Comparison of ENCODE assay signal across 14 mouse cellular contexts in genomic region chr12:99765979-99766378, GRCm38 (mm10).
"Had no signal": no experiment of that assay in that cellular context is flagged by ENCODE, and none has a peak within 500 bp of the region (broad histone marks: within the 10 kb centered on the region; RNA-seq: fewer than 3 reads in every experiment).

No protein-coding gene starts in this region.

- DNase-seq: gastrocnemius, adult 2 months; gastrocnemius, postnatal 10 days; gastrocnemius, postnatal 25 days; heart, adult 18-20 months; heart, postnatal 10 days; kidney, adult 11 months; kidney, adult 2 months; kidney, adult 9 months; kidney, postnatal 14 days; kidney, postnatal 36 days; layer of hippocampus, adult 9-11 months; layer of hippocampus, postnatal 36 days; liver; lung, adult 18-20 months had no signal
